Mouse (Mus musculus): ENCODE data around the gene Taz. TPM values are rescaled to one million over a fixed set of nuclear protein-coding genes. Genes with fewer than 3 reads are reported as not detected.
A peak's percentile ranks its signal among the peaks of the same experiment; 100 is the strongest.

The Taz gene
- 79.5 and 86.1 TPM in 2 replicates for polyA plus RNA-seq (2015; fragmentation: Nextera tagmentation; extraction: Ambion mirVana)

DNA sequence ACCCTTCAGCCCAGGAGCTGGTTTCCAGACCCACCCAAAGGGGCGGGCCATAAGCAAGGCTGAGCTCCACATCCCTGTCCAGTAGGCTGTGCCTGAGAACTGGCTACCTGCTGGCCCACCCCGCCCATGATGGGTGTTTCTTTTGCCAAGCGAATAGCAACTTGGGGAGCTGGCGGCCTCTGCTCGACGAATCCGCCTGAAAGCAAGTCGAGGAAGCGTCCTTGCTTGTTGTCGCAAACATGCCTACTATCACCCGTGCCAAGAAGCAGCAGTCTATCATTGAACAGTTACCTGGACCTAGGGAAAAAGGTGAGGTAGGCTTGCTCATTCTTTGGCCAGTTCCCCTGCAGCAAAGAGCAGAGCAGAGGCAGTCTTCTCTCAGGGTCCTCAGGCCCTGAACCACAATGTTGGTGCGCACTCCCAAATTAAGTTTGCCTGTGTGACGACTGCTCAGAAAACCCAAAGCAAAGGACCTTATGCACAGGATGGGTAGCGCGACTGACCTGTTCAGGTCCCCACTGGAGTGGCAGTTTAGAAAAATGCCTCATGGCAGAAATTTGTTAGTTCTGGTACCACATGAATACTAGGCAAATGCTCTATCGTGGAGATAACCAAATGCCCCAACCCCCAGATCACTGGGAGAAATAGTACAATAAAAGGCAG lies at the start of gene Taz, which contains the start of gene Dnase1l1:
Taz (plus strand) TSS at position 181 of the 663 bp plus-strand sequence.
Dnase1l1 (minus strand) TSS at position 606 of the 663 bp plus-strand sequence.
- H3K4me2 ChIP-seq = peak within 1 kb of the TSS; percentile 73
- H3K36me3 ChIP-seq = no peaks in the 10 kb centered on the region
- H3K27me3 ChIP-seq (replicated peaks) = no peaks in the 10 kb centered on the region
- H3K4me1 ChIP-seq = no peaks in the 10 kb centered on the region; the same call in 1 of the 2 replicates
- peak; percentile 96 for ATAC-seq (ENCODE audit: insufficient read depth, low FRiP score, low read depth)
- H3K9me3 ChIP-seq = no peaks in the 10 kb centered on the region
- peak within 1 kb of the TSS; percentile 48 for H3K9ac ChIP-seq
- WGBS = 13% methylated on average over 16 of the region's 16 CpGs
- H3K4me3 ChIP-seq (replicated peaks) = peak within 1 kb of the TSS; percentile 58
- peak within 1 kb of the TSS; percentile 91 for H3K27ac ChIP-seq

GRCm38 (mm10) chrX:74233196-74233595 lies 48.5 kb upstream of the Taz start:
- no peak for ATAC-seq (ENCODE audit: insufficient read depth, low FRiP score, low read depth)
- H3K27ac ChIP-seq = no peak overlapping the region
- H3K36me3 ChIP-seq = peaks cover 21% of the 10 kb centered on the region
- no peak overlapping the region for H3K9ac ChIP-seq
- no peaks in the 10 kb centered on the region for H3K4me1 ChIP-seq
- 84% methylated on average over 5 of the region's 5 CpGs for WGBS
- no peaks in the 10 kb centered on the region for H3K9me3 ChIP-seq
- H3K27me3 ChIP-seq (replicated peaks) = no peaks in the 10 kb centered on the region
- no peak overlapping the region for H3K4me3 ChIP-seq (replicated peaks)
- no peak overlapping the region for H3K4me2 ChIP-seq

DNA sequence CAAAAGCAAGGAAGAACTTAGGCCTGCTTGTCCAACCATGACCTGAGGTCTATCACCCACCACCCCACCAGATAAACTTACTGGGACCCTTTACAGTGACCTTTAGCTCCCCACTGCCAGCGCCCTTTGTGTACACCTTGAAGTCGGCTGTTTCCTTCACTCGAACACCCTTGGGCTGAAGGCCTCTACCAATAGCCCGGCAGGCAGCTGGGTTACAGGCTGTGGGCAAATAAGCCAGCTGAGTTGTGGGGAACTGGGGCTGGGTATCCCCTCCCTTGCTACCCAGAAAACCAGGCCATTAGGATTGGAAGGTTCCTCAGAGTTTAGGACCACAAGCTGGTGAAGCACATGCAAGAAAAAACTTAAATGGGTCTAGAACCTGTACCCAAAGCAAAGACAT lies 41.4 kb upstream of the Taz start:
- H3K36me3 ChIP-seq = peaks cover 30% of the 10 kb centered on the region

GRCm38 (mm10) chrX:74243396-74243795 lies 38.3 kb upstream of the Taz start:
- Histone ChIP-seq H3K27ac (peak overlapping the region; percentile 63; the same call in 1 of the 2 replicates), H3K4me3 (replicated peaks) (peak overlapping the region; percentile 53), H3K4me1 (no peaks in the 10 kb centered on the region), H3K27me3 (replicated peaks) (no peaks in the 10 kb centered on the region), H3K4me2 (peak overlapping the region; percentile 49), H3K9ac (no peak overlapping the region), H3K9me3 (no peaks in the 10 kb centered on the region), H3K36me3 (peaks cover 27% of the 10 kb centered on the region)
- no peak for ATAC-seq (ENCODE audit: insufficient read depth, low FRiP score, low read depth)
- 73% methylated on average over 2 of the region's 2 CpGs for WGBS

More for the DNA sequence above, 41.4 kb upstream of the Taz start:
- Histone ChIP-seq H3K4me2 (no peak overlapping the region), H3K9ac (no peak overlapping the region), H3K4me1 (no peaks in the 10 kb centered on the region), H3K4me3 (replicated peaks) (no peak overlapping the region), H3K27me3 (replicated peaks) (no peaks in the 10 kb centered on the region), H3K9me3 (no peaks in the 10 kb centered on the region), H3K27ac (no peak overlapping the region)
- 86% methylated on average over 4 of the region's 4 CpGs for WGBS
- no peak for ATAC-seq (ENCODE audit: insufficient read depth, low FRiP score, low read depth)

DNA sequence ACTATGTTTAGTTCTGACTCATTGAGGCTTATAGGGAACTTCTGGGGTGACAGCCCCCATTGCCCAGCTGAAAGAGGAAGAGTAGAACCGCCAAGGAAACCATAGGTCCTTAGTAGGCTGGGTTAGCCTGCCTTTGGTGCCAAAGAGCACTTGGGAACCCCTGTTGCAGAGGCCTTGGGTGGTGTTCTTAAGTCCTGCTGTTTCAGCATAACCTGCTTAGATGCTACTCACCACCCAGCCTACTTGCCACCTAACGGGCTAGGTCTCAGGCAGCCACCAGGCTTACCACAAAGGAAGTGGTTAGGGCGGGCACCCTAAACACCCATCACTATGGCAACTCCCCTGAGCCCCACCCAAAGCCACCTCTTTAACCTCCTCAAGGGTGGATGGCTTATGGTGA lies 37.9 kb upstream of the Taz start:
- Histone ChIP-seq H3K4me2 (peak overlapping the region; percentile 49), H3K4me3 (replicated peaks) (peak overlapping the region; percentile 53), H3K27me3 (replicated peaks) (no peaks in the 10 kb centered on the region), H3K9ac (0 out of 2 replicates have a peak overlapping the region, but pooled peaks have one; percentile 4), H3K36me3 (peaks cover 26% of the 10 kb centered on the region), H3K27ac (peak overlapping the region; percentile 63), H3K4me1 (no peaks in the 10 kb centered on the region), H3K9me3 (no peaks in the 10 kb centered on the region)
- WGBS = 40% methylated on average over 3 of the region's 3 CpGs
- no peak for ATAC-seq (ENCODE audit: insufficient read depth, low FRiP score, low read depth)

DNA sequence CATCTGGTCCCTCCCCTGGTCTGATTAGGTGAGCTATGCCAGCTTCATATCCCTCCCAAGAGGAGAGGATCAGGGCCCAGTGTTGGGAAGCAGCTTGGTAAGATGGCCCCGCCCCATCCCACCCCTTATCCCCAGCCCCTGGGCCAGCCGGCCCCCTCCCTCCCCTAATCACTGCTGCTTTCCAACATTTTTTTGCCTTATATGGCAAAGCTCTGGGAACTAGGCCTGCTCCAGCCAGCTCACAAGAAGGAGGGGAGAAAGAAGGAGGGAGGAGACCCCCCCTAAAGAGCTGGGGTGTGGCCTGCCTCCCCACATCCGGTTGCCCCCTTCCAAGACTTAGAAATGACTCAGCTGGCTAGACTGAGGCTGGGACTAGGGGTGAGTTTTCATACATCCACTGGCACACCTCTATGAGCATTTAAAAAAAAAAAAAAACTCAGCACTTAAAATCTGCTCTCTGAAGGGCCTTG lies 37.1 kb upstream of the Taz start:
- H3K36me3 ChIP-seq = peaks cover 17% of the 10 kb centered on the region
- H3K9me3 ChIP-seq = no peaks in the 10 kb centered on the region
- H3K4me2 ChIP-seq = peak overlapping the region; percentile 49
- no peak overlapping the region for H3K9ac ChIP-seq
- peak; percentile 47 for ATAC-seq (ENCODE audit: insufficient read depth, low FRiP score, low read depth)
- H3K27me3 ChIP-seq (replicated peaks) = no peaks in the 10 kb centered on the region
- peak overlapping the region; percentile 89 for H3K27ac ChIP-seq
- no peaks in the 10 kb centered on the region for H3K4me1 ChIP-seq
- WGBS = 23% methylated on average over 3 of the region's 3 CpGs
- peak overlapping the region; percentile 53 for H3K4me3 ChIP-seq (replicated peaks)

GRCm38 (mm10) chrX:74245107-74245506 lies 36.6 kb upstream of the Taz start:
- no peaks in the 10 kb centered on the region for H3K27me3 ChIP-seq (replicated peaks)
- H3K4me1 ChIP-seq = no peaks in the 10 kb centered on the region
- WGBS = 28% methylated on average over 1 of the region's 1 CpGs
- H3K27ac ChIP-seq = peak overlapping the region; percentile 89
- peaks cover 14% of the 10 kb centered on the region for H3K36me3 ChIP-seq
- H3K4me2 ChIP-seq = peak overlapping the region; percentile 49
- H3K9ac ChIP-seq = peak overlapping the region; percentile 48; the same call in 1 of the 2 replicates
- H3K9me3 ChIP-seq = no peaks in the 10 kb centered on the region
- H3K4me3 ChIP-seq (replicated peaks) = peak overlapping the region; percentile 53
- no peak for ATAC-seq (ENCODE audit: insufficient read depth, low FRiP score, low read depth)

DNA sequence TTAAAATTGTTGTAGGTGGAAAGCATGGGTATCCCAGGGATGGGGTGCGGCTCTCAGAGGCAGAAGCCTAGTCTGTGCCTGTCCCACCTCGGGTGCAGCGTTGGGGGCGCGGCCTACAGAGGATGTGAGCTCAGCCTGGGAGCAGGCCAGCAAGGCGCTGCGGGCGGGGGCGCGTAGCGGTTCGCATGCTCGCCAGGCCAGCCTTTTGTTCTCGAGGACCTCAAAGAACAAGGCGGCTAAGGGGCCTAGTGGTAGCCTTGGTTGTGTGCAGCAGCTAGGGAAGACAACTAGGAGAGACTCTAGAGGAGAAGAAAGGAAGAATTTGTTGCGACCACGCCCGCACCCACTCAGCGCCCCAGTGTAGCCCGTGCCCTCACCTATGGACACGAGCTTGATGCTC lies 36.0 kb upstream of the Taz start:
- ATAC-seq (ENCODE audit: insufficient read depth, low FRiP score, low read depth) = 0 out of 2 replicates have a peak, but pooled peaks have one; percentile 33
- Histone ChIP-seq H3K9ac (peak overlapping the region; percentile 48; the same call in 1 of the 2 replicates), H3K4me2 (peak overlapping the region; percentile 49), H3K27ac (peak overlapping the region; percentile 89), H3K9me3 (no peaks in the 10 kb centered on the region), H3K27me3 (replicated peaks) (no peaks in the 10 kb centered on the region), H3K4me1 (no peaks in the 10 kb centered on the region), H3K4me3 (replicated peaks) (peak overlapping the region; percentile 53), H3K36me3 (peaks cover 10% of the 10 kb centered on the region; the same call in 1 of the 2 replicates)
- 24% methylated on average over 21 of the region's 21 CpGs for WGBS

- Histone ChIP-seq H3K4me2 (peak overlapping the region; percentile 49), H3K27me3 (replicated peaks) (no peaks in the 10 kb centered on the region), H3K4me3 (replicated peaks) (peak overlapping the region; percentile 53), H3K9me3 (no peaks in the 10 kb centered on the region), H3K9ac (peak overlapping the region; percentile 48), H3K27ac (peak overlapping the region; percentile 90), H3K36me3 (peaks cover 4% of the 10 kb centered on the region; the same call in 1 of the 2 replicates), H3K4me1 (no peaks in the 10 kb centered on the region)
- ATAC-seq (ENCODE audit: insufficient read depth, low FRiP score, low read depth) = peak; percentile 85
- 16% methylated on average over 38 of the region's 38 CpGs for WGBS
These were observed 35.5 kb upstream of the Taz start for GRCm38 (mm10) chrX:74246213-74246681.

- H3K9ac ChIP-seq = 0 out of 2 replicates have a peak overlapping the region, but pooled peaks have one; percentile 19
- H3K9me3 ChIP-seq = no peaks in the 10 kb centered on the region
- peak overlapping the region; percentile 53 for H3K4me3 ChIP-seq (replicated peaks)
- H3K4me2 ChIP-seq = peak overlapping the region; percentile 43
- peak; percentile 20 for ATAC-seq (ENCODE audit: insufficient read depth, low FRiP score, low read depth)
- WGBS = 17% methylated on average over 15 of the region's 15 CpGs
- peak overlapping the region; percentile 90 for H3K27ac ChIP-seq
- H3K36me3 ChIP-seq = no peaks in the 10 kb centered on the region
- no peaks in the 10 kb centered on the region for H3K4me1 ChIP-seq
- no peaks in the 10 kb centered on the region for H3K27me3 ChIP-seq (replicated peaks)
These were observed 35.0 kb upstream of the Taz start for GRCm38 (mm10) chrX:74246693-74247092.

DNA sequence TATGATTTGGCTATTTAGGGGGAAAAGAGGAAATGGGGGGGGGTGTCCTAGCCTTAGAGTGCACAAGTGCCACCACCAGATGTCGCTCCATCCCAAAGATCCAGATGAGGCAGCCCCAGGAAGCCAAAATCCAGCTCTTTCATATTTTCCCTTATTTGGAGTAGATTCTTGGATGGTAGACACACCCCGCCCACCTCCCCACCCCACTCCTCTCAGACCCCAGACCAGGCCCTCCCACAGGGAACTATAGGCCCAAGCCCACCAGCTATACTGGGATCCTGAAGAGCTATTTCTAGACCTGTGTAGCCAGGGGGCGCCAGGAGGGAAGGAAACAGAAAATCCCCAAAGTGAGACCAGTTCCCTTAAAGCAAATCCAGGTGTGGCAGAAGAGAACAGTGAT lies 33.1 kb upstream of the Taz start:
- no peaks in the 10 kb centered on the region for H3K36me3 ChIP-seq
- no peaks in the 10 kb centered on the region for H3K27me3 ChIP-seq (replicated peaks)
- 0 out of 2 replicates have a peak overlapping the region, but pooled peaks have one; percentile 16 for H3K9ac ChIP-seq
- no peaks in the 10 kb centered on the region for H3K9me3 ChIP-seq
- WGBS = 7% methylated on average over 3 of the region's 3 CpGs
- peak overlapping the region; percentile 61 for H3K4me2 ChIP-seq
- ATAC-seq (ENCODE audit: insufficient read depth, low FRiP score, low read depth) = no peak
- peak overlapping the region; percentile 42 for H3K4me3 ChIP-seq (replicated peaks)
- peak overlapping the region; percentile 82 for H3K27ac ChIP-seq
- H3K4me1 ChIP-seq = no peaks in the 10 kb centered on the region

GRCm38 (mm10) chrX:74249615-74250014 lies 32.1 kb upstream of the Taz start, which contains the start of gene Flna:
TSS of gene Flna (minus strand) at chrX:74249820.
- Histone ChIP-seq H3K4me2 (peak within 1 kb of the TSS; percentile 61), H3K36me3 (no peaks in the 10 kb centered on the region), H3K9ac (0 out of 2 replicates have a peak within 1 kb of the TSS, but pooled peaks have one; percentile 16), H3K4me3 (replicated peaks) (peak within 1 kb of the TSS; percentile 42), H3K4me1 (no peaks in the 10 kb centered on the region), H3K9me3 (no peaks in the 10 kb centered on the region), H3K27me3 (replicated peaks) (no peaks in the 10 kb centered on the region), H3K27ac (peak within 1 kb of the TSS; percentile 82)
- no peak for ATAC-seq (ENCODE audit: insufficient read depth, low FRiP score, low read depth)
- WGBS = 24% methylated on average over 37 of the region's 38 CpGs
